Mouse (Mus musculus) megakaryocyte, embryonic 14.5 days (primary cell): ENCODE results near the gene Sulf2. TPM values are rescaled to one million over a fixed set of nuclear protein-coding genes. Genes with fewer than 3 reads are reported as not detected.
"Not testable (repeated sequence)": the region's sequence is repeated elsewhere in the genome, so short reads cannot be mapped to it uniquely, and the experiment has no call there.

Experiments used
- H3K27me3 ChIP-seq: replicated peaks from 2 replicates; pipeline ENCODE3; 2012; ENCODE audit warnings: inconsistent platforms
- H3K36me3 ChIP-seq: replicated peaks from 2 replicates; pipeline ENCODE3; 2012; ENCODE audit warnings: low read length, inconsistent platforms, mixed read lengths
- H3K4me1 ChIP-seq: 2 replicates; pipeline ENCODE4 v1.6.1; 2012; ENCODE audit warnings: inconsistent platforms
- H3K4me3 ChIP-seq: replicated peaks from 2 replicates; pipeline ENCODE3; 2012; ENCODE audit warnings: moderate library complexity, mild to moderate bottlenecking, inconsistent platforms
- H3K9me3 ChIP-seq: 2 replicates; pipeline ENCODE4 v1.6.1; 2012; ENCODE audit warnings: inconsistent platforms
- FLI1 ChIP-seq: IDR thresholded peaks from 2 replicates; pipeline ENCODE4 v1.6.1; 2012; ENCODE audit warnings: low read length, inconsistent platforms, mixed read lengths
- GATA1 ChIP-seq: IDR thresholded peaks from 3 replicates; pipeline ENCODE4 v1.6.1; 2012; ENCODE audit warnings: mixed read lengths, low read length, inconsistent platforms, borderline replicate concordance
- polyA plus RNA-seq: library from polyadenylated mRNA; stranded (reverse); fragments of >175 nt; gene quantifications from 2 replicates; pipeline ENCODE4 v1.2.3, GENCODE M21; 2012; ENCODE audit warnings: low replicate concordance; ENCODE audit not compliant: insufficient read depth

Gene Sulf2
- polyA plus RNA-seq, 1 experiment = 4.8 TPM

DNA sequence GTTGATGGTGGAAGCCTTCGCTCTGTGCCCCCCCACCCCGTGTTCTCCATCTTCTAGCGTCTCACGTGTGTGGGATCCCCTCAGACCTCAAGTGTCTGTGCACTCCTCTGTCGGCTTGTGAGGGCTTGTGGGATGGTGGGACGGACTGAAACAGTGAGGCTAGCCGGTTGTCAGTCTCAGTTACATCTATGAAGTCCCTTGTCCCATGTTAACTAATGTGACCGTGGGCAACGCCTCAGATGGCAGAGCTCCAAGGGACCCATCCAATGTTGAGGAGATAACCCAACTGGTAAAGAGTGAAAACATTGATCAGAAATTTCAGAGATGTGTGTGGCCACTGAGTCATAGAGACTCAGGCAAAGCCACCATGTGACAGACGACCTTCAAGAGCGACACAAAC lies 33.7 kb upstream of the Sulf2 start:
- peaks cover 7% of the 10 kb centered on the region for H3K9me3 ChIP-seq

DNA sequence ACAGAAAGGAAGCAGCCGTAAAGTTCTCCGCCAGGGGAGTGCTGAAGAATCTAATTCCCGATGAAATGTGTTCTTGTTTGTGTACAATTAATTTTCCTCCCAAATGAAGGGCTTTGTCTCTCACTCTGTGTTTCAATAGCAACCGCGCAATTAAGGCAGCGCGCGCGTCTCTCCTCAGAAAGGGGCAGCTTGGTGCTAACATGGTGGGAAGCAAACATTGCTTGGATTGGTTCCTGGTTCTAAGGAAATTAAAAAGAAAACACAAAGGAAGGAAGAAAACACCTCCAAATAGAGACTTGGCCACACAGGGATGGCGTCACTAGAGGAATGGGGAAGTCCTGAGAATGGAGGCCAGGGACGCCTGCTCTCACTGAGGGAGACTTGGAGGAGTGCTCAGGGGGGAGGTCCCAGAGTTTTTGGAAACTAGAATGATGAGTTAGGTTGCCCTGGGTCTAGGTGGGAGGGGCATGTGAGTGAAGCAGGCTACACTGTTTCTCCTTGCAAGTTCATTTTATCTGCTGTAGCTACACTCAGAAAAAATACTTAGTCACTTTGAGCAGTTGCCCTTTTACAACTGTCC lies 32.5 kb upstream of the Sulf2 start:
- not testable (repeated sequence) for H3K4me1 ChIP-seq, H3K9me3 ChIP-seq, H3K4me3 ChIP-seq, H3K36me3 ChIP-seq
- H3K27me3 ChIP-seq = peaks cover 53% of the 10 kb centered on the region

More for the DNA sequence above, 33.7 kb upstream of the Sulf2 start:
- TF ChIP-seq FLI1 (no peak), GATA1 (no peak)
- H3K4me1 ChIP-seq = no peaks in the 10 kb centered on the region
- H3K36me3 ChIP-seq = no peaks in the 10 kb centered on the region
- H3K27me3 ChIP-seq = peaks cover 53% of the 10 kb centered on the region
- H3K4me3 ChIP-seq = no peak overlapping the region

DNA sequence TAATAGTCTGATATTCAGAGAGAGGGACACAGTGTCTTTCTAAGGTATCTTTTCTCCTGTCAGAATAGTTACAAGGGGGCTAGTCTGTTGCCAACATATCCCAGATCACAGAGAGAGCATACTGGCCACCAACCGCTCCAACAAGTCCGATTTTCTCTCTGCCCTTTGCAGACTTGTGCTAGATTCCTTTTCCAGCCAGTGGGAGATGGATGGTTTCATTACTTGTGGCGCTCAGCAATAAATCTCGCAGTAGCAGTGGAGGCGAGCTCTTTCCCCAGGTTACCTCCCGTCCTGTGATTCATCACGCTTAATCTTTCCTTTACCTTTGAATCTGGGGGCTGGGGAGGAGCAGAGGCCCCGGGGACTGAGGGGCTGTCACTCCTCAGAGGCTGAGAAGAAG lies 31.9 kb upstream of the Sulf2 start:
- peaks cover 53% of the 10 kb centered on the region for H3K27me3 ChIP-seq
- H3K36me3 ChIP-seq, H3K4me3 ChIP-seq, H3K4me1 ChIP-seq, H3K9me3 ChIP-seq: not testable (repeated sequence)

DNA sequence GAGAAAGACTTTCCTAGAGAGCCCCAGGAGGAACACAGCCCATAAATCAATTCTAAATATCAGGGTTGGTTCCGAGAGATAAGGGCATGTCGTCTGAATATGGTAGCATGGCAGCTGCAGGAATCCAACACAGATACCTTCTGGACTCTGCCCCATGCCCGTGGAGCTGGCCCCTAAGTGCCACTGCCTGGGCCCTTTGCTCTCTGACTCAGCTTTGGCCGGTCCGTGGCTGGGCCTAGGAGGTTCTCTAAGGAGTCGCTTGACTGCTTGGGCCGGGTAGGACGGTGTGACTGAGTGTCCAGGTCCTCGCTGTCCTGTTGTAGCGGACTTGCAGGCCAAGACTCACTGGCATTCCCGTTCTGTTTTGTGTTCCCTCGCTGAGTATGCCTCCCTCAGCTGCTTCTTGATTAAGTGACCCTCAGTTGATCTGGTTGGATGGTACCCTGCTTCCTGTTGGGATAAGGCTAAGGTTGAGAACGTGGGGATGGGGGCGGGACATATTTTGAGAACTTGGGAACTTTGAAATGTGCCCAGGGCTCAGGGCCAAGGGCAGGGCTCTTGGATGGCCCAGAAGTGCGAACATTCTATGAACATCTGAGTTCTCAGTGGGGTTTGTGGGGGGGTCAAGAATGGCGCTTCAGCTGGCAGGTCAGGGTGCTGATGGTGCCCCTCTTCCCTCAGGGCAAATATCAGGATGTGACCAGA lies 30.9 kb upstream of the Sulf2 start:
- H3K4me1 ChIP-seq = no peaks in the 10 kb centered on the region
- H3K27me3 ChIP-seq = peaks cover 58% of the 10 kb centered on the region
- no peaks in the 10 kb centered on the region for H3K36me3 ChIP-seq
- TF ChIP-seq FLI1 = no peak
- TF ChIP-seq GATA1 = no peak
- peaks cover 3% of the 10 kb centered on the region; the same call in 1 of the 2 replicates for H3K9me3 ChIP-seq
- H3K4me3 ChIP-seq = no peak overlapping the region

DNA sequence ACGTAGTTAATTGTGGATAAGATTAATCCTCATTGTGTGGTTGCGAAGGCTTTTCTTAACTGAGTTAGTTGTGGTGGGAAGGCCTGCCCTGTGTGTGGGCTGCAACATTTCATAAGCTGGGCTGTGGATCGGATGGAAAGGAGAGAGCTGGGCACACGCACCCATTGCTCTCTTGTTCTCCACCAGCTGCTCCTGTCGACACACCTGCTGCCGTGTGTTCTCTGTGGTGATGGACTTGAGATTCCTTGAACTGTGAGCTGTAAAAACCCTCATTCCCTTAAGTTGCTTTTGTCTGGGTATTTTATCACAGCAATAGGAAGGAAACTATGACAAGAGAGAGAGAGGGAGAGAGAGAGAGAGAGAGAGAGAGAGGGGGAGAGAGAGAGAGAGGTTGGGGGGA lies 30.3 kb upstream of the Sulf2 start:
- Histone ChIP-seq H3K4me1 (no peaks in the 10 kb centered on the region), H3K4me3 (no peak overlapping the region), H3K36me3 (no peaks in the 10 kb centered on the region), H3K9me3 (peaks cover 3% of the 10 kb centered on the region; the same call in 1 of the 2 replicates), H3K27me3 (peaks cover 57% of the 10 kb centered on the region)
- TF ChIP-seq FLI1 (no peak), GATA1 (no peak)

DNA sequence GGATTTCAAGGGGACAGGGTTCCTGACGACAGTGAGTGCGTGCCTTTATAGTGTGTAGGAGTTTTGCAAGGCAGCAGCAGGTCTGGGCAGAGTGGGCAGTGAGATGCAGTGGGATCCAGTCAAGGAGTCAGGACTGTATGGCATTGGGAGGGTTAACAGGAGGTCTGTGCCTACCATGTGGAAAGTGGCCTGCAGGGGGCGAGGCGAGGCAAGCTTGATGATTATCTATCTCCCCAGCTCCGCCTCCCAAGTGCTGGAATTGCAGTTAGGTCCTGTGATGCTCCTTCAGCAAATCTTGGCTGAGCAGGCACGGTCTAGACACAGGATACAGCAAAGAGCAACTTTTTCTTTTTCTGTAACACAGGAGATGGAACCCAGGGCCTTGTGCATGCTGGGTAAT lies 29.0 kb upstream of the Sulf2 start:
- Histone ChIP-seq H3K4me1 (no peaks in the 10 kb centered on the region), H3K4me3 (no peak overlapping the region), H3K27me3 (peaks cover 52% of the 10 kb centered on the region), H3K9me3 (peaks cover 3% of the 10 kb centered on the region; the same call in 1 of the 2 replicates), H3K36me3 (no peaks in the 10 kb centered on the region)
- TF ChIP-seq GATA1 (no peak), FLI1 (no peak)

DNA sequence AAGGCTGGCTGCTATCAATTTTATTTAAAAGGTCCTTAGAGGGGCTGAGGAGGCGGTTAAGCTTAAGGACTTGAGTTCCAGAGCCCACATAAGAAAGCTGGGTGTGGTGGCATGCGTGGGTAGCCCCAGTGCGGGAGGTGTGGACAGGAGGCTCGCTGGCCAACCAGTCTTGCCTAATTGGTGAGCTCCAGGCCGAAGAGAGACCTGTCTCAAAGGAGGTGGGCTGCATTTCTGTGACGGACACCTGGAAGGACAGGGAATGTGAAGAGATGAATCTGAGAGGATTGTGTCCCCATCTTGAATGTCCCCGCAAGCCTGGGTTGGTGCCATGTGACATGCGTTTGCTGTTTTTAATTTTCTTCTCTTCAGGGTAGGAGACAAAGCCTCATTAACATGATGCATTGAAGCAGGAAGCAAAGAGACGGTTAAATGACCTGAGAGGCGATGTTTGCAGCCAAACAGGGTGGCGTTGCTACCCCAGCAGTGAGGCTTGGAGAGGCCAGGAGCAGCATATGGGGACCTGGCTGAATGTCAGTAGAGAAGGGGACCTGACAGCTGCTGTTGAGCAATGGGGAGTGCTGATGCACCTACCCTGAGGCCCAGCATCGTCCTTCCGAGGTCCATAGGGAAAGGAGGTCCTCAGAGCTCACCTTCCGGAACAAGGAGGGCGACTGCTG lies 26.7 kb upstream of the Sulf2 start:
- Histone ChIP-seq H3K4me1 (no peaks in the 10 kb centered on the region), H3K4me3 (no peak overlapping the region), H3K36me3 (no peaks in the 10 kb centered on the region), H3K9me3 (peaks cover 3% of the 10 kb centered on the region; the same call in 1 of the 2 replicates), H3K27me3 (peaks cover 49% of the 10 kb centered on the region)
- TF ChIP-seq GATA1 (no peak), FLI1 (no peak)

DNA sequence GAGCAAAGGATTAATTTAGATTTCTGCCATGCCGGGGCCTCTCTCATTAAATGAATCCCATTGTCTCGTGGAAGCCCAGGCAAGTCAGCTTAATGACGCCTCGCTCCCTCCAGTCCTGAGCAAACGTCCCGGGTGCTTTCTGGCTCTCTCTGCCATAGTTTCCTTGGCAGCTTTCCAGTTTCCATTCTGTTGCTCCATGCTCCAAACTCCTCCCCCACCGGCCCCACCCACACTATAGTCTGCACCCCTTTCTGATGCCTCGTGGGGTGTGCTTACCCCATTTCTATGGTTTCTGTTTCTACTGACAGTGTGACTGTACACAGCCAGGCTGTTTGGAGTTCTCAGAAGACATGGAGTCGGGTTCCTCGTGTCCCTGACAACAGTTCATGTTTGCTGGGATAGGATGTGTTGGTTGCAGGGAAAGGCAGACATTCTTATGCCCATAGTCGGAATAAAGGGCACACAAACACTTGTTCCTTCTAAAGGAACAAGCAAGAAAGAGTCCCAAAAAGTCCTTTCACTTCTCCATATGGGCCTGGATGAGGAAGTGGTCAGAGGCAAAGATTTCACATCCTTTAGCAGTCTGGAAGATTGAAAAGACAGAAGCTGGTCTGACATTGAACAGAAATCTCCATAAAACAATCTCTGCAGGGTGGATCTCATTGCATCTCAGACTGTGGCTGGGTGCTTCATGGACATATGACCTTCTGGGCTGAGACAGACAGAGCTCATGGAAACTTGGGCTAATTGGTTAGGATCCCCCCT lies 25.5 kb upstream of the Sulf2 start:
- H3K9me3 ChIP-seq = peaks cover 3% of the 10 kb centered on the region; the same call in 1 of the 2 replicates
- no peaks in the 10 kb centered on the region for H3K4me1 ChIP-seq
- H3K4me3 ChIP-seq = no peak overlapping the region
- peaks cover 49% of the 10 kb centered on the region for H3K27me3 ChIP-seq
- TF ChIP-seq FLI1 (no peak), GATA1 (no peak)
- no peaks in the 10 kb centered on the region for H3K36me3 ChIP-seq

DNA sequence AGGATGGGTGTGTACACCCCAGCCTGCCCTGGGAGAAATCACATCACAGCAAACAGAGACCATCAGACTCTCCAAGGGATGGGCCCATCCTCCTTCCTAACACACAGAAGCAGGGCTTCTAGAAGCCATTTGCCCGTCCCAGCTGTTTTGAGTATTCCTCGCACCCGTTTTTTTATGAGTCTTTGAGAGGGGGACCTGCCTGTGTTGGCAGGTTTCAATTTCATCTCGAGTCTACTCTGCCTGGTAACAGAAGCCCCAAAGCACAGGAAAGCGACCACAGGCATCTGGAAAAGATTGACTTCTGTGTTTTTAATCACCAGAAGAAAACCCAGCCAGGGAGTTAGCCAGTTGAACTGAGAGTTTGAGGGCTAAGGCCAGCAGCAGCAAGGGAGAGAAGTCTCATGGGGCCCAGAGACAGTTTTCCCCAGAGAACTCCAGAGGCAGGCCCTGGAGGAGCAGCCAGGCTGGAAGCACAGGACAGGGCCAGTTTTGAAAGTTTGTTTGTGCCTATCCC lies 24.7 kb upstream of the Sulf2 start:
- TF ChIP-seq GATA1 = no peak
- no peak for TF ChIP-seq FLI1
- peaks cover 3% of the 10 kb centered on the region; the same call in 1 of the 2 replicates for H3K9me3 ChIP-seq

DNA sequence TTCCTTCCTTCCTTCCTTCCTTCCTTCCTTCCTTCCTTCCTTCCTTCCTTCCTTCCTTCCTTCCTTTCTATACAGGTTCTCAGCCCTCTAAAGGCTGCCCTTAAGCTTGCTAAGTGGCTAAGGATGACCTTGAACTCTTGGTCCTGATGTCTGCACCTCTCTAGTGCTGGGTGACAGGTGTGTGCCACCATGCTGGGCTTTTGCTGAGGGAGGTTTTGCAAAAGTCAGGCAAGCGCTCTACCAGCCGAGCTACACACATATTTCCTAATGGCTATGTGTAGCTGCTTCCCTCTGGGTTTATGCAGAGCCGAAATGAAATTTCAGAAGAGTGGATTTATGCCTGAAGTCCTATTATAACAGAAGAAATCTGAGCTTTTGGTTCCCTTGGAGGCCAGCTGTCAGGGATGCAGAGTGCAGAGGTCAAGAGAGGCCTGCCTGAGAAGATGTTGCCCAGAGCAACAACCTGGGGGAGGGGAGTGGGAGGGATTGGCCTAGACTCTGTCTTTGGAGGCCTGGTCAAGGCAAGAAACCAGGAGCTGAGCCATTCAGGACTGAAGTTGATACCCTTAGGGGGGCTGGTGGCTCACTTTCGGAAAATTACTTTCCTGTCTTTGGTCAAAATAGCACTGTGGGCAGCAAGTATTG lies 24.1 kb upstream of the Sulf2 start:
- Histone ChIP-seq H3K4me1 (no peaks in the 10 kb centered on the region), H3K9me3 (peaks cover 3% of the 10 kb centered on the region; the same call in 1 of the 2 replicates), H3K4me3 (no peak overlapping the region), H3K36me3 (no peaks in the 10 kb centered on the region), H3K27me3 (peaks cover 51% of the 10 kb centered on the region)
- no peak for TF ChIP-seq FLI1
- TF ChIP-seq GATA1 = no peak

More for the DNA sequence above, 24.7 kb upstream of the Sulf2 start:
- peaks cover 49% of the 10 kb centered on the region for H3K27me3 ChIP-seq
- no peak overlapping the region for H3K4me3 ChIP-seq
- no peaks in the 10 kb centered on the region for H3K4me1 ChIP-seq
- H3K36me3 ChIP-seq = no peaks in the 10 kb centered on the region
